Mouse (Mus musculus) ES-E14 (cell line): ENCODE results near the gene Nudc.

ENCODE experiments used
- CHD2 ChIP-seq: IDR thresholded peaks from 2 replicates; pipeline ENCODE4 v1.6.1; 2014; ENCODE audit warnings: mild to moderate bottlenecking, low read depth, low read length, inconsistent platforms
- ZC3H11A ChIP-seq: IDR thresholded peaks from 2 replicates; pipeline ENCODE4 v1.6.1; 2012; ENCODE audit warnings: low read depth, mild to moderate bottlenecking, inconsistent platforms, low read length, borderline replicate concordance
- ZNF384 ChIP-seq: IDR thresholded peaks from 2 replicates; pipeline ENCODE4 v1.6.1; 2012; ENCODE audit warnings: low read depth, low read length, inconsistent platforms

DNA sequence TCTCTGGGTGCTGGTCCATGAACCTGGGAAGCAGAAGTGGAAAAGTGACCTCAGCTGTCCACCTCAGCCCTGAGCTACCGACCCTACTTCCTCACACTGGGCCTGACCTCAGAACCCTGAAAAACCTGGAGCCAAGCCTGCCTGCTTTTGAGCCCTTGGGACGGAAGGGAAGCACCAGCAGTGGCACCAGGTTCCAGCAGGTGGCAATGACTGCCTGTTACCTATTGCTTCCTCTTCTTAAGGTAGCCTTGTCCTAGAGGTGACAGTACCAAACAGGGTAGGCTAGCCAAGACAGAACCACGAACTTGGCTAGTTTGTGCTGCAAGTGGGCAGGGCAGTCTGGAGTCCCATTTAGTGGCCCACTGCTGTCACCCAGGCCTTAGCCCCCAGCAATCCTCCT lies 13.0 kb downstream of the Nudc start:
- TF ChIP-seq ZNF384 (no peak), CHD2 (no peak), ZC3H11A (no peak)
